Mouse (Mus musculus): ENCODE data around the gene Cd82.

GRCm38 (mm10) chr2:93503353-93503752 lies 40.4 kb upstream of the Cd82 start:
- TF ChIP-seq POLR2A (IDR thresholded peaks at IDR 0.05; ENCODE audit: low read depth, low read length) (no peak), CTCF (IDR thresholded peaks at IDR 0.05; ENCODE audit: extremely low read depth, insufficient read depth, insufficient read length, insufficient replicate concordance) (no peak)

All from spleen, adult 2 months (tissue).